Mouse (Mus musculus) limb, embryonic 12.5 days (tissue): ENCODE measurements around the gene Sult2b1. TPM values are rescaled to one million over a fixed set of nuclear protein-coding genes. Genes with fewer than 3 reads are reported as not detected.

ENCODE experiments used
- ATAC-seq: fragments of 200-750 bp; cut with Nextera tagmentation; 2 replicates; pipeline ENCODE4 v1.8.0; 2017; ENCODE audit warnings: low read depth, moderate TSS enrichment; ENCODE audit not compliant: insufficient number of reproducible peaks, insufficient read depth, low FRiP score, low TSS enrichment
- H3K27ac ChIP-seq: fragments of 300-500 bp; sonication (generic); 2 replicates; pipeline ENCODE4 v1.5.1; 2016; ENCODE audit warnings: mild to moderate bottlenecking, moderate library complexity
- H3K27me3 ChIP-seq: fragments of 300-500 bp; sonication (generic); 2 replicates; pipeline ENCODE4 v1.6.1; 2016; ENCODE audit warnings: mild to moderate bottlenecking, moderate library complexity
- H3K36me3 ChIP-seq: fragments of 300-500 bp; sonication (generic); 2 replicates; pipeline ENCODE4 v1.6.1; 2016; ENCODE audit warnings: mild to moderate bottlenecking, moderate library complexity
- H3K4me1 ChIP-seq: fragments of 300-500 bp; sonication (generic); replicated peaks from 2 replicates; pipeline ENCODE4 v1.6.1; 2016
- H3K4me2 ChIP-seq: fragments of 300-500 bp; sonication (generic); 2 replicates; pipeline ENCODE4 v1.6.1; 2016; ENCODE audit warnings: mild to moderate bottlenecking, moderate library complexity
- H3K4me3 ChIP-seq: fragments of 300-500 bp; sonication (generic); replicated peaks from 2 replicates; pipeline ENCODE4 v1.5.1; 2016; ENCODE audit warnings: mild to moderate bottlenecking
- H3K9ac ChIP-seq: fragments of 300-500 bp; sonication (generic); replicated peaks from 2 replicates; pipeline ENCODE4 v1.6.1; 2016; ENCODE audit warnings: mild to moderate bottlenecking, moderate library complexity
- H3K9me3 ChIP-seq: fragments of 300-500 bp; sonication (generic); 2 replicates; pipeline ENCODE4 v1.6.1; 2016; ENCODE audit warnings: mild to moderate bottlenecking, moderate library complexity
- WGBS: fragments of 180-500 bp; shearing (Covaris S2); methylation state at CpG from one replicate; pipeline ENCODE4 v1.1.7; 2016; 5-methylcytosine and 5-hydroxymethylcytosine counted together
- polyA plus RNA-seq: library from polyadenylated mRNA; unstranded; fragments of >200 nt; fragmentation: Nextera tagmentation; extraction: Ambion mirVana; gene quantifications from 2 replicates; pipeline ENCODE4 v1.2.1, GENCODE M21; 2016

Sult2b1 gene
- polyA plus RNA-seq, 1 experiment from 2014 or later, result 1.9 TPM

DNA sequence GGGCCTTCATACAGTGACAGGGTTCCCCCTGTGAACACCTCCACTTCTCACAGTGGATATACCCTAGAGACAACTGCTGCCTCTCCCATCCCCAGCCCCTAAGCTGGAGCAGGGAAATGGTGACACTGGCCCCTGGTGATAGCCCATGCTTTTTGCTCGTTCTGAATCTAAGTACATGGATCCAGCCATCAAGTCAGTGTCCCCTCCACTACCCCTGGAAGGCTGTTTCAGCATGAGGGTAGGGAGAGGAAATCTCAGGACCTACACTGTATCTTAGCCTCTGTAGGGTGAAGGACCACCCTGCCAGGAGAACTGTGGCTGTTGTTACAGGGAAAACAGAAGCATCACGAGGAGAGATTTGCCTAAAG, 31.5 kb upstream of the Sult2b1 start:
- Histone ChIP-seq H3K4me2 (0 out of 2 replicates have a peak overlapping the region, but pooled peaks have one; percentile 54), H3K36me3 (peaks cover 21% of the 10 kb centered on the region), H3K27ac (no peak overlapping the region), H3K9ac (no peak overlapping the region), H3K4me1 (peaks cover 30% of the 10 kb centered on the region), H3K9me3 (no peaks in the 10 kb centered on the region), H3K27me3 (peaks cover 16% of the 10 kb centered on the region), H3K4me3 (no peak overlapping the region)
- no peak for ATAC-seq
- 56% methylated on average over 2 of the region's 2 CpGs for WGBS

GRCm38 (mm10) chr7:45815323-45815983, 31.0 kb upstream of the Sult2b1 start:
- peak overlapping the region; percentile 54 for H3K4me2 ChIP-seq
- 0 out of 2 replicates have a peak overlapping the region, but pooled peaks have one; percentile 18 for H3K9ac ChIP-seq
- H3K9me3 ChIP-seq, result no peaks in the 10 kb centered on the region
- peaks cover 30% of the 10 kb centered on the region for H3K4me1 ChIP-seq
- peaks cover 26% of the 10 kb centered on the region for H3K36me3 ChIP-seq
- peaks cover 15% of the 10 kb centered on the region for H3K27me3 ChIP-seq
- H3K4me3 ChIP-seq, result no peak overlapping the region
- WGBS, result 52% methylated on average over 10 of the region's 10 CpGs
- no peak for ATAC-seq
- no peak overlapping the region for H3K27ac ChIP-seq

DNA sequence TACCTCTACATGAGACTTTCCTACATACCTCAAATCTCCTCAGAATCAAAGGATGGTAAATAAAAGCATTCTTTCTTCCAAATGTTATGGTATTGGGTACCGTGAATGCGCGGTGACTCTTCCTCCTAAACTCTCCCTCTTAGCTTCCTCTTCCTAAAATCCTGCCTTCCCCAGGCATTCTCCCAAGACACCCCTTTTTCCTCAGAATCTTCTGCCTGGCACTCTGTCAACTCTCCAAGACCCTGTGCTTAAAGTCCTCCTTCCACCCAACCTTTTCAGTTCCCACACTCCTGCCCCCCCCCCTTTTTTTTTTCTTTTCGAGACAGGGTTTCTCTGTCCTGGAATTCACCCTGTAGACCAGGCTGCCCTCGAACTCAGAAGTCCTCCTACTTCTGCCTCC, 30.4 kb upstream of the Sult2b1 start:
- no peak overlapping the region for H3K27ac ChIP-seq
- H3K4me2 ChIP-seq, result peak overlapping the region; percentile 54
- no peak overlapping the region for H3K9ac ChIP-seq
- peaks cover 32% of the 10 kb centered on the region for H3K36me3 ChIP-seq
- H3K4me3 ChIP-seq, result peak overlapping the region; percentile 29
- no peaks in the 10 kb centered on the region for H3K9me3 ChIP-seq
- peaks cover 28% of the 10 kb centered on the region for H3K4me1 ChIP-seq
- WGBS, result 16% methylated on average over 5 of the region's 5 CpGs
- no peak for ATAC-seq
- peaks cover 9% of the 10 kb centered on the region for H3K27me3 ChIP-seq

GRCm38 (mm10) chr7:45813787-45814779, 29.6 kb upstream of the Sult2b1 start, which contains the start of gene Cyth2:
Cyth2 (minus strand) TSS chr7:45814581.
- Histone ChIP-seq H3K9me3 (no peaks in the 10 kb centered on the region), H3K4me3 (peak within 1 kb of the TSS; percentile 97), H3K27ac (peak within 1 kb of the TSS; percentile 100), H3K4me1 (peaks cover 26% of the 10 kb centered on the region), H3K9ac (peak within 1 kb of the TSS; percentile 99), H3K36me3 (peaks cover 39% of the 10 kb centered on the region), H3K27me3 (peaks cover 4% of the 10 kb centered on the region), H3K4me2 (peak within 1 kb of the TSS; percentile 79)
- ATAC-seq, result peak; percentile 98
- under 1% methylated on average over 88 of the region's 92 CpGs for WGBS

DNA sequence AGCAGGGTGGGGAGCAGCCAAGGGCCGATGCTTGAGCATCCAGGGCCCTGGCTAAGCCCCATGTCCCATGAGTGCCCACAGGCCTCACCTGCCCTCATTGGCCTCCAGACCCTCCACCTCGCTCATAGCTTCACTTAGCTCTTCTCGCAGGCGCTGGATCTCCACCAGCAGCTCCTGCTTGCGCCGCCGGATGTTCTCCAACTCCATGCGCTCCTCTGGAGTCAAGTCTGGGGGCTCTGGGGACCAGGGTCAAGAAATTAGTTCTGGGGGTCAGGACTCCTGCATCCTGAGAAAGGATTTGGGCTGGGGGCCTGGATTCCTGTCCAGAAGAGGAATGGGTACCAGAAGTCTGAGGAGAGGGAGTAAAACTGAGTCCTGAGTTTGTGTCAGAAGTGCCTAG, 28.5 kb upstream of the Sult2b1 start:
- H3K9me3 ChIP-seq, result no peaks in the 10 kb centered on the region
- peak overlapping the region; percentile 79 for H3K4me2 ChIP-seq
- peaks cover 26% of the 10 kb centered on the region for H3K4me1 ChIP-seq
- peak overlapping the region; percentile 99 for H3K9ac ChIP-seq
- no peaks in the 10 kb centered on the region; the same call in 1 of the 2 replicates for H3K27me3 ChIP-seq
- ATAC-seq, result no peak
- peak overlapping the region; percentile 100; the same call in 1 of the 2 replicates for H3K27ac ChIP-seq
- WGBS, result 84% methylated on average over 8 of the region's 8 CpGs
- peaks cover 51% of the 10 kb centered on the region for H3K36me3 ChIP-seq
- H3K4me3 ChIP-seq, result peak overlapping the region; percentile 97

- H3K4me1 ChIP-seq, result peaks cover 13% of the 10 kb centered on the region
- 85% methylated on average over 14 of the region's 14 CpGs for WGBS
- H3K9me3 ChIP-seq, result no peaks in the 10 kb centered on the region
- H3K4me3 ChIP-seq, result no peak overlapping the region
- no peak overlapping the region for H3K27ac ChIP-seq
- peaks cover 73% of the 10 kb centered on the region for H3K36me3 ChIP-seq
- no peak overlapping the region for H3K9ac ChIP-seq
- no peak overlapping the region for H3K4me2 ChIP-seq
- ATAC-seq, result no peak
- no peaks in the 10 kb centered on the region for H3K27me3 ChIP-seq
Measured at GRCm38 (mm10) chr7:45809276-45810075, 25.0 kb upstream of the Sult2b1 start.

DNA sequence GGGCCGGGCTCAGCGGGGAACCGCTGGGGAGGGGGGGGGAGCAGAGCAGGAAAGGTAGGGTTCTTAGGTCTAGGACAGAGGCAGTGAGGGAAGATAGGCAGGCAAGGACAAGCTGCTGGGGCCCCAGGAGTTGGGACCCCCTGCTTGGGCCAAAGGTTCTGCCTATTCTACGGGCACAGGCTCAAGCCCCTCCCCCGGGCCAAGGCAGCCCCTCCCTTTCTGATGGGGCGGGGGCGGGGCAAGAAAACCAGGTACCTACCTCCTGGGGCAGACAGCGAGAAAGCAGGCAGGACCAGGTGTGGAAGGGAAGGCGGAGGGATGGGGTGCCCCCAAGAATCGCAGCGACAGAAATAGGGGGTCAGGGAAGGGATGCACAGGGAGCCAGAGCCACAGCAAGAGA, 24.0 kb upstream of the Sult2b1 start:
- no peak for ATAC-seq
- H3K27ac ChIP-seq, result no peak overlapping the region
- H3K4me1 ChIP-seq, result peaks cover 13% of the 10 kb centered on the region
- H3K27me3 ChIP-seq, result no peaks in the 10 kb centered on the region
- peaks cover 81% of the 10 kb centered on the region for H3K36me3 ChIP-seq
- H3K9me3 ChIP-seq, result no peaks in the 10 kb centered on the region
- no peak overlapping the region for H3K4me3 ChIP-seq
- 52% methylated on average over 11 of the region's 11 CpGs for WGBS
- H3K9ac ChIP-seq, result no peak overlapping the region
- no peak overlapping the region for H3K4me2 ChIP-seq

DNA sequence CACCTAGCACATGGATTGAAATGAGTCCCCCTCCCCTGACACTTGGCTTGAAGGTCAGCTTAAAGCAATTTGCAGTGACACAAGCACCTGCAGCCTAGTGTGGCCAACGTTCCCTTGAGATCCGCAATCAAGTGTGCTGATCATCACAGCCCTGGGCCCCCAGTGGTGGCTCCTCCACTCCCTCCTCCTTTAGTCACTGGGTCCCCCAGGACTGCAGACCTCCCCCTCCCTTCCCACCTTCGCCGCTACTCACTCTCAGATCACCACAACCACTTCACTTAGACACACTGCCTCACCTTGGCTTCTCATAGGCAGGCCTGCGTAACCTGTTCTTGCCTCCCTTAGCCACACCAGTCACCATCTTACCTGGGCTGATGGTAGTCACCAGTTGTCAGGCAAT, 21.5 kb upstream of the Sult2b1 start:
- Histone ChIP-seq H3K4me1 (peaks cover 3% of the 10 kb centered on the region), H3K27me3 (no peaks in the 10 kb centered on the region), H3K36me3 (peaks cover 79% of the 10 kb centered on the region), H3K27ac (no peak overlapping the region), H3K4me2 (no peak overlapping the region), H3K4me3 (no peak overlapping the region), H3K9ac (no peak overlapping the region), H3K9me3 (no peaks in the 10 kb centered on the region)
- WGBS, result 64% methylated on average over 5 of the region's 5 CpGs
- no peak for ATAC-seq

GRCm38 (mm10) chr7:45802551-45802950, 18.1 kb upstream of the Sult2b1 start:
- Histone ChIP-seq H3K27ac (no peak overlapping the region), H3K4me2 (no peak overlapping the region), H3K36me3 (peaks cover 48% of the 10 kb centered on the region), H3K4me1 (peaks cover 28% of the 10 kb centered on the region), H3K27me3 (peaks cover 28% of the 10 kb centered on the region), H3K4me3 (no peak overlapping the region), H3K9ac (no peak overlapping the region), H3K9me3 (no peaks in the 10 kb centered on the region)
- 90% methylated on average over 6 of the region's 6 CpGs for WGBS
- ATAC-seq, result no peak

DNA sequence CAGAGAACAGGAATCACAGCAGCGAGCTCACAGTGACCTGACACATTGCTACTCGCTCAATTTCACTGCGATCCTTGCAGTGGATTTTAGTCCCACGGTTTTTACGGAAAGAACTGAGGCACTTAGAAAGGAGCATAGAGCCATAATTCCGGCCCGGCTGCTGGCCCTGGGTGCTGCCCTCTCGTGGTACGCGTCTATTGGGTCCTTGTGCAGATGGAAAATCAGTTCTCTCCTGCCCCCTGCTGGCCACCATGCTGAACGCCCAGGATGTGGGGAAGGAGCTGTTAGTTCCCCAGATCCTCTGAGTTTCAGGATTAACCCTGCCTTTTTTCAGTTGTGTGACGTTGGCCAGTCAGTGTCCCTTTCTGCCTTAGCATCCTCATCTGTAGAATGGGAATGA, 16.9 kb upstream of the Sult2b1 start:
- no peak overlapping the region for H3K27ac ChIP-seq
- peaks cover 40% of the 10 kb centered on the region for H3K27me3 ChIP-seq
- H3K36me3 ChIP-seq, result peaks cover 42% of the 10 kb centered on the region
- no peaks in the 10 kb centered on the region for H3K9me3 ChIP-seq
- 0 out of 2 replicates have a peak overlapping the region, but pooled peaks have one; percentile 7 for H3K4me3 ChIP-seq
- peaks cover 33% of the 10 kb centered on the region for H3K4me1 ChIP-seq
- no peak for ATAC-seq
- WGBS, result 5% methylated on average over 12 of the region's 12 CpGs
- no peak overlapping the region for H3K9ac ChIP-seq
- peak overlapping the region; percentile 37 for H3K4me2 ChIP-seq
